Mouse (Mus musculus) liver, embryonic 14.5 days (tissue): Measurements from ENCODE around the gene Slc4a3.

ENCODE experiments used
- CTCF ChIP-seq: IDR thresholded peaks from 2 replicates; pipeline ENCODE4 v1.5.1; 2016; ENCODE audit warnings: antibody characterized with exemption, low read depth, control low read depth
- EP300 ChIP-seq: IDR thresholded peaks from 2 replicates; pipeline ENCODE4 v1.6.1; 2016; ENCODE audit warnings: antibody characterized with exemption, low read depth

DNA sequence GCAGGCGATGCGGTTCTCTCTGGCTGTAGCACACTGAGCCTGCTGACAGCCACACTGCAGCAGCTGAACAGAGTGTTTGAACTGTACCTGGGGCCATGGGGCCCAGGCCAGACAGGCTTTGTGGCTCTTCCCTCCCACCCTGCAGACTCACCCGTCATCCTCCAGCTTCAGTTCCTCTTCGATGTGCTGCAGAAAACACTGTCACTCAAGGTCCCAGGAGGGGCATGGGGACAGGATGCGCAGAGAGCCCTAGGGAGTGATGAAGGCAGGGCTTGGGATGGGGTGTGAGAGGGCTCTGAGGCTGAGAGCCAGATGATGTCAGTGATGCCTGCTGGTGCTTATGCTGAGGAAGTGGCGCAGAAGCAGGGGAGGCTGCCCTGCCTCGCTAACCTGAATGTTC, 21.4 kb upstream of the Slc4a3 start:
- no peak for TF ChIP-seq EP300
- no peak for TF ChIP-seq CTCF
